Mouse (Mus musculus): Measurements from ENCODE around the gene Elovl2.
"Not testable (repeated sequence)": the region's sequence is repeated elsewhere in the genome, so short reads cannot be mapped to it uniquely, and the experiment has no call there.

Elovl2 gene

GRCm38 (mm10) chr13:41220304-41220834 is at the start of gene Elovl2:
Gene Elovl2 (minus strand): TSS chr13:41220405.
- peak; percentile 89 for DNase-seq

- peak; percentile 43 for DNase-seq
These were observed 47.7 kb upstream of the Elovl2 start for GRCm38 (mm10) chr13:41267827-41268408.

GRCm38 (mm10) chr13:41263304-41264006 is 43.2 kb upstream of the Elovl2 start:
- no peak for DNase-seq

GRCm38 (mm10) chr13:41261617-41262016 is 41.4 kb upstream of the Elovl2 start:
- not testable (repeated sequence) for DNase-seq

- no peak for DNase-seq
These were observed 37.6 kb upstream of the Elovl2 start for GRCm38 (mm10) chr13:41257851-41258250.

- no peak for DNase-seq
These were observed 36.8 kb upstream of the Elovl2 start for GRCm38 (mm10) chr13:41256962-41257361.

GRCm38 (mm10) chr13:41256126-41256525 is 35.9 kb upstream of the Elovl2 start:
- peak; percentile 34 for DNase-seq

- no peak for DNase-seq
These were observed 32.5 kb upstream of the Elovl2 start for GRCm38 (mm10) chr13:41252736-41253135.

- no peak for DNase-seq
These were observed 31.9 kb upstream of the Elovl2 start for GRCm38 (mm10) chr13:41252141-41252540.

GRCm38 (mm10) chr13:41251667-41252066 is 31.5 kb upstream of the Elovl2 start:
- no peak for DNase-seq

GRCm38 (mm10) chr13:41251232-41251631 is 31.0 kb upstream of the Elovl2 start:
- not testable (repeated sequence) for DNase-seq

- no peak for DNase-seq
These were observed 30.2 kb upstream of the Elovl2 start for GRCm38 (mm10) chr13:41250318-41250981.

- DNase-seq, result peak; percentile 99
These were observed 29.5 kb upstream of the Elovl2 start, which contains the start of gene Smim13 for GRCm38 (mm10) chr13:41249538-41250317. Gene Smim13 (plus strand): TSS chr13:41249844.

GRCm38 (mm10) chr13:41248751-41249520 is 28.7 kb upstream of the Elovl2 start:
- no peak for DNase-seq

- peak; percentile 85 for DNase-seq
These were observed 24.2 kb upstream of the Elovl2 start for GRCm38 (mm10) chr13:41244306-41244830.

GRCm38 (mm10) chr13:41241557-41241956 is 21.4 kb upstream of the Elovl2 start:
- DNase-seq, result no peak

- peak; percentile 82 for DNase-seq
These were observed 18.6 kb upstream of the Elovl2 start for GRCm38 (mm10) chr13:41238805-41239130.

- DNase-seq, result no peak
These were observed 18.0 kb upstream of the Elovl2 start for GRCm38 (mm10) chr13:41238035-41238804.

- no peak for DNase-seq
These were observed 15.9 kb upstream of the Elovl2 start for GRCm38 (mm10) chr13:41235845-41236741.

GRCm38 (mm10) chr13:41235181-41235580 is 15.0 kb upstream of the Elovl2 start:
- DNase-seq, result no peak
